Mouse (Mus musculus): ENCODE measurements around the gene Ankrd52. TPM values are rescaled to one million over a fixed set of nuclear protein-coding genes. Genes with fewer than 3 reads are reported as not detected.

The Ankrd52 gene
- total RNA-seq, 4 experiments from 2014 or later = 53.7 to 90.5 (median 68.1) TPM

DNA sequence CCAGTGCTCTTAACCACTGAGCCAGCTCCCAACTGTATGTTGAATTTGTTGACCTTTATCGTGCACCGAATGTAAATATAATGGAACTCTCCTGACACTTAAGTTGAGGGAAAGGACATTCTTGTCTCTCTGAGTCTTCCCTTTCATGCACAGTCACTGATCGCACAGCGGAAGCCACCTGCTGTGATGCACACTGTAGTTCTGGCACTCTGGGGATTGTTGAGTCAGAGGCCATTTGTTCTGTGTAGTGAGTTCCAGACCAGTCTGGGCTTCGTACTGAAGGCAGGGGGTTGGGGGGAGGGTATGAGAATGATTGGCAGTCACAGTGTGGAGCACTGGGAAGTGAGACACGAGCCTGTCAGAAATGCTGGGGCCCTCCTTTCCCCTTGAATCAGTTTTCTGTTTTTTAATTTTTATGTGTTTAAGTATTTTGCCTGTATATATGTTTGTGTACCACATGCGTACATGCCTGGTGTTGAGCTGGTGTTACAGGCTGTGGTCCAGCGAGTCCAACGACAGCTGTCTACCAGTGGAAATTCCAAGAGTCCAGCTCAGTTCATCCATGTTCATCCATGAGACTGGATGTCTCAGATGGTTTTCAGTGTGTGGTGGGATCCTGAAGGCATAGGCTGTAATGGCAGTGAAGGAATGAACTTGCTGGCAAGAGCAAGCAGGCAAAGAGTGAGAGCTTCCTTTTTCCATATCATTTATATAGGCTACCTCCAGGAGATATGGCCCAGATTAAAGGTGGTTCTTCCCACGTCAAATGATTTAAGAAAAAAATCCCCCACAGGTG, 64.6 kb downstream of the Ankrd52 start:
- no peak for DNase-seq

DNA sequence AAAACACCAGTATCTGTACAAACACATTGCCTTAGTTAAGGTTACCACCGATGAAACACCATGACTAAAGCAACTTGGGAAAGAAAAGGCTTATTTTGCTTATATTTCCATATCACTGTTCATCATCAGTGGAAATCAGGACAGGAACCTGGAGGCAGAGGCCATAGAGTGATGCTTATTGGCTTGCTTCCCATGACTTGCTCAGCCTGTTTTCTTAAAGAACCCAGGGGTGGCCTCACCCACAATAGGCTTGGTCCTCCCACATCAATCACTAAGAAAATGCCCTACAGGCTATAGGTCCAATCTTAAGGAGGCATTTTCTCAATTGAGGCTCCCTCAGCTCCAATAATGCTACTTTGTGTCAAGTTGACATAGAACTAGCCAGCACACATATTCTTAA, 65.8 kb downstream of the Ankrd52 start:
- no peak for DNase-seq

DNA sequence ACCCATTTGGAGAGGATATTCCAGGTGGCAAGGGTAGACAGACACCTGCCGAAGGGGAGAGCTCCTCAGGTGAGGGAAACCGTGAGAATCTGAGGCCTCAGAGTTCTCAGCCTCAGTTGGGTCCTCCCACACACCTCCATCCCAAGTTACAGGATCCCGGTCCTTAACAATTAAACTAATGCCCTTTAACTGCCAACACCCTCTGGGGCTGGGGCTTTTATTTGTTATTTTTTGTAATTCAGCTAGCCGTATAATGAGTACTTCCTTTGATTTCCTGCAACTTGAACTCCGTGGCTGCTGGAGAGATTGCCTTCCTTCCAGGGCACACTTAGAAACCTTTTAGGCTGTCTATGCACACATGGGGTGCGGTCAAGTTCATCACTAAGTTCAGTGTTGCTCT, 67.4 kb downstream of the Ankrd52 start:
- DNase-seq = no peak

DNA sequence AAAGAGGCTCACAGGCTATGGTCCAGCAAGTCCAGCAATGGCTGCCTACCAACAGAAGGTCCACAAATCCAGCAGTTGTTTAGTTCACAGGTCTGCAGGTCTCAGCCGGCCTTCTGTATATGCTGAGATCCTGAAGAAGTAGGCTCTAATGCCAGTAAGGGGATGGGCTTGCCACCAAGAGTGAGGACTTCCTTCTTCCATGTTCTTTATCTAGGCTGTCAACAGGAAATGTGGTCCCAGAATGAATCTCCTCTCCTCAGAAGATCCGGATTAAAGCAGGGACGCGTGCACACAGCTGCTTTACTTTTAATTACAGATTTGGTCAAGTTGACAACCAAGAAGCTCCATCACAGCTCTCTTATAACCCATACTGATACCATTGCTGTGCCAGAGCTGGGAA, 68.5 kb downstream of the Ankrd52 start:
- DNase-seq = no peak

DNA sequence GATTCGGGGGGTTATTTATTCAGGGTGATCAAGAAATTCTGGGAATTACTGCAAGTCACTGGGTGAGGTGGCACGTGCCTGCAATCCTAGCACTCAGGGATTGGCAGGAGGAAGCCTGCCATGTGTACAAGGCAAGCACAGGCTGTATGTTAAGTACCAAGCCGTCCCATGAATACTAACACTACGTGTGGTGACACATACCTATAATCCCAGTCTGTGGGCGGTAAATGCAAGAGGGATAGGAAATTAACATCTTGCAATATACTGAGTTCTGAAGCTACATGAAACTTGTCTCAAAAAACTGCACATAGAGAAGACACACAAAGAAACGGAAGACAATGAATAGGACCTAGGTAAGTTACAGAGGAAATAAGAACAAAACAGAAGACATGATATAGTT, 74.1 kb downstream of the Ankrd52 start:
- no peak for DNase-seq

DNA sequence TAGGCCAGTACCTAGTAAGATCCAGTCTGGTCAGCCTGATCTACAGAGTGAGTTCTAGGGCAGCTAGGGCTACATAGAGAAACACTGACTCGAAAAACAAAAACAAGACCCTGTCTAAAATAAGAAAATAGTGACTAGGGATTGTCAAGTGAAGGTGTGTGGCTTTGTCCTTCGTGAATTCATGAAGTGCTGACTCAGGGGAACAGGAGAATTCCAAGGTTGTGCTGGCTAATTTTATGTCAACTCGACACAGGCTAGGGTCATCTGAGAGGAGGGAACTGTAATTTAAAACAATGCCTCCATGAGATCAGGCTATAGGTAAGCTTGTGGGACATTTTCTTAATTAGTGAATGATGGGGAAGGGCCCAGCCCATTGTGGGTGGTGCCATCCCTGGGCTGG, 77.6 kb downstream of the Ankrd52 start:
- DNase-seq = no peak

- DNase-seq = no peak
Observed at GRCm38 (mm10) chr10:128455280-128455679, 78.4 kb downstream of the Ankrd52 start.

DNA sequence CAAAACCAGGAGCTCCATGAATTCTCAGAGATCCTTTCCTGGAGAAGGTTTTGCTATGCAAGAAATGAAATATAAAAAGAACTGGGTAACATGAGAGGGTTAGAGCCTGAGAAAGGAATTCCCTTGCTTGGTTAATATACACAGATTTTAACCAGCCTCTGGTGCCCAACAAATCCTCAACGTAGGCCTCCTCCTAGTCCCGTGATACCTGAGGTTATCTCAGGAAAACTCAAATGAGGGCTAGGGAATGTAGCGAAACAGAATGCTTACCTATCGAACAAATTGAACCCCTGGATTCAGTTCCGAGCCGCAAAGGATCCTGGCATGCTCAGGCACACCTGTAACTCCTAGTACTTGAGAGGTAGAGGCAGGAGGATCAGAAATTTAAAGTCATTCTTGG, 80.8 kb downstream of the Ankrd52 start:
- DNase-seq = no peak

Small RNA genes within 50 kb of the gene (microRNA-seq; reads per million reads assigned to microRNA genes)
- gene Gm25361 = 0 reads per million in 2 experiments
- 0 reads per million in 2 experiments for gene Gm26308
- gene Mir6914 = 0 to 0.34 reads per million in 2 experiments
- 0.53 to 1.0 reads per million in 2 experiments for gene Mir6915
- 0.67 to 1.2 reads per million in 2 experiments for gene Mir8105

Other genes with a start within 250 kb of the Ankrd52 start
- gene Rbms2, start 196.8 kb upstream of the Ankrd52 start, total RNA-seq (2022) = 100 to 1,000 TPM in 2 of 4 experiments, 10 to 100 TPM in 2; 83.6 to 110 (median 99.3) TPM
- 1 to 10 TPM; 2.5 to 4.2 (median 3.5) TPM for gene Gls2, start 182.7 kb upstream of the Ankrd52 start, total RNA-seq (2022)
- 10 to 100 TPM; 15.3 to 17.3 (median 16.9) TPM for gene Spryd4, start 165.3 kb upstream of the Ankrd52 start, total RNA-seq (2022)
- gene Mip, start 151.3 kb upstream of the Ankrd52 start, total RNA-seq (2022) = not detected
- gene Timeless, start 145.1 kb upstream of the Ankrd52 start, total RNA-seq (2022) = 10 to 100 TPM in 2 of 4 experiments, 1 to 10 TPM in 2; 8.0 to 14.4 (median 11.1) TPM
- gene Apon, start 123.0 kb upstream of the Ankrd52 start, total RNA-seq (2022) = under 1 TPM in 1 of 4 experiments, not detected in 3; 0.56 TPM
- 10 to 100 TPM in 2 of 4 experiments, 1 to 10 TPM in 2; 1.6 to 14.7 (median 6.9) TPM for gene Apof, start 108.4 kb upstream of the Ankrd52 start, total RNA-seq (2022)
- 10 to 100 TPM; 46.9 to 69.7 (median 57.7) TPM for gene Stat2, start 106.6 kb upstream of the Ankrd52 start, total RNA-seq (2022)
- gene Il23a, start 78.4 kb upstream of the Ankrd52 start, total RNA-seq (2022) = under 1 TPM in 2 of 4 experiments, not detected in 2; 0.22 to 0.28 TPM
- 10 to 100 TPM; 17.5 to 35.4 (median 24.2) TPM for gene Pan2, start 73.8 kb upstream of the Ankrd52 start, total RNA-seq (2022)
- gene Cnpy2, start 54.7 kb upstream of the Ankrd52 start, total RNA-seq (2022) = 100 to 1,000 TPM; 172 to 202 (median 177) TPM
- gene Cs, start 39.4 kb upstream of the Ankrd52 start, total RNA-seq (2022) = 100 to 1,000 TPM; 197 to 297 (median 255) TPM
- 100 to 1,000 TPM in 2 of 4 experiments, 10 to 100 TPM in 2; 72.2 to 114 (median 86.6) TPM for gene Coq10a, start 8.1 kb upstream of the Ankrd52 start, total RNA-seq (2022)
- gene Slc39a5, start 24.1 kb downstream of the Ankrd52 start, total RNA-seq (2022) = under 1 TPM in 2 of 4 experiments, not detected in 2; 0.24 to 0.40 TPM
- gene Nabp2, start 34.4 kb downstream of the Ankrd52 start, total RNA-seq (2022) = 10 to 100 TPM; 76.6 to 93.8 (median 86.8) TPM
- gene Rnf41, start 34.5 kb downstream of the Ankrd52 start, total RNA-seq (2022) = 10 to 100 TPM; 39.1 to 55.4 (median 50.8) TPM
- 100 to 1,000 TPM; 103 to 155 (median 127) TPM for gene Smarcc2, start 82.1 kb downstream of the Ankrd52 start, total RNA-seq (2022)
- gene Myl6, start 117.0 kb downstream of the Ankrd52 start, total RNA-seq (2022) = 100 to 1,000 TPM; 760 to 841 (median 820) TPM
- 10 to 100 TPM in 2 of 4 experiments, 1 to 10 TPM in 2; 4.8 to 11.6 (median 7.9) TPM for gene Myl6b, start 121.6 kb downstream of the Ankrd52 start, total RNA-seq (2022)
- gene Esyt1, start 148.8 kb downstream of the Ankrd52 start, total RNA-seq (2022) = 10 to 100 TPM; 22.8 to 44.9 (median 33.2) TPM
- 10 to 100 TPM; 12.9 to 15.0 (median 13.6) TPM for gene Zc3h10, start 170.7 kb downstream of the Ankrd52 start, total RNA-seq (2022)
- gene Rpl41, start 172.2 kb downstream of the Ankrd52 start, total RNA-seq (2022) = 1,000 to 10,000 TPM; 2,263 to 2,673 (median 2,524) TPM
- 10 to 100 TPM; 67.4 to 77.6 (median 70.5) TPM for gene Pa2g4, start 188.9 kb downstream of the Ankrd52 start, total RNA-seq (2022)
- gene Erbb3, start 212.5 kb downstream of the Ankrd52 start, total RNA-seq (2022) = 1 to 10 TPM; 2.5 to 5.8 (median 4.6) TPM
- 100 to 1,000 TPM; 401 to 777 (median 537) TPM for gene Rps26, start 249.6 kb downstream of the Ankrd52 start, total RNA-seq (2022)